Mouse (Mus musculus): ENCODE results near the gene Mup22. TPM values are rescaled to one million over a fixed set of nuclear protein-coding genes. Genes with fewer than 3 reads are reported as not detected.
"Not testable (repeated sequence)": the region's sequence is repeated elsewhere in the genome, so short reads cannot be mapped to it uniquely, and the experiment has no call there.

The Mup22 gene
- not detected for total RNA-seq (2022)

DNA sequence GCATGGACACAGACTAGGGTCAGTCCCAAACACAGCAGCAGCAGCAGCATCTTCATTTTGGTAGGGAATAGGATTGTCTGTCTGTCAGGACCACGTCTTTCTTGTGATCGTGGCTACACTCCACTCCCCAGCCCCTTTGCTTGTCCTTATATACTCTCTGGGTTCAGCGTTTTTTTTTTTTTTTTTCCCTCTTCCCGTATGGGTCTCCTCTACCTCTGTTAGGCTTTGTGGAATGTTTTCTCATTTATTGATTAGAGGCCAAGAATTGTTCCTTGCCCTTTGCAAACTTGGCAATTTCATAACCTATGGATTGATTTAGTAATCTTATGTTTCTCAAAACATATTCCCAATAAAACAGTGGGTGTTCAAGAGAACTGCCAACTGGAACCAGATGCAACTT is at the start of gene Mup22:
Gene Mup22, minus strand, starts transcription at position 101 of the 400 bp plus-strand sequence.
- DNase-seq (ENCODE audit: low spot score in 2 of 2): not testable (repeated sequence)

DNA sequence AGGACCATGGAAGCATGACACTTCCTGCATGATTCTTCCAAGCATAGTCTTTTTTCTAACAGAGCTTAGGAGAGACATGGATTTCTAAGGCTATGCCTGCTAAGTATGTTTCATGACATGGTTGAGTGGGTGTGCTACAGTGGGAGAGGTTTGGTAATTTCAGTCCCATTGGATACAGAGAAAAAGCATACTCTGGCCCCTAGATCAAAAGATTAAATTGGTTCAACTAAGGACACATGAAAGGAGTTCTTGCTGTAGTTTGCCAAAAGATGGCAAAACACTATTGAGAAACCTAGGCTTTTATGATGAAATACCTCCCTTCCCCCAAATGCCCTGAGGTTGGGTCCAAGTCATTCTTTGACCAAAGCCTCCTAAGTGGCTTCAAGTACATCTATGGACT is 19.6 kb upstream of the Mup22 start:
- not testable (repeated sequence) for DNase-seq (ENCODE audit: low spot score in 2 of 2)

Other genes starting within 250 kb of the Mup22 start
- not detected for gene Mup10, start 239.3 kb downstream of the Mup22 start, total RNA-seq (2022)
- gene Mup11, start 159.1 kb downstream of the Mup22 start, total RNA-seq (2022): not detected
- gene Mup12, start 80.1 kb downstream of the Mup22 start, total RNA-seq (2022): not detected

All from layer of hippocampus, adult 8-10 months (tissue).